Mouse (Mus musculus) spleen, adult 12 weeks (tissue): ENCODE measurements around the gene Olfr132.
"Not testable (repeated sequence)": the region's sequence is repeated elsewhere in the genome, so short reads cannot be mapped to it uniquely, and the experiment has no call there.

ENCODE experiments used
- DNase-seq: peaks from one replicate; pipeline ENCODE4 v3.0.0; 2022; ENCODE audit warnings: low spot score

The Olfr132 gene

DNA sequence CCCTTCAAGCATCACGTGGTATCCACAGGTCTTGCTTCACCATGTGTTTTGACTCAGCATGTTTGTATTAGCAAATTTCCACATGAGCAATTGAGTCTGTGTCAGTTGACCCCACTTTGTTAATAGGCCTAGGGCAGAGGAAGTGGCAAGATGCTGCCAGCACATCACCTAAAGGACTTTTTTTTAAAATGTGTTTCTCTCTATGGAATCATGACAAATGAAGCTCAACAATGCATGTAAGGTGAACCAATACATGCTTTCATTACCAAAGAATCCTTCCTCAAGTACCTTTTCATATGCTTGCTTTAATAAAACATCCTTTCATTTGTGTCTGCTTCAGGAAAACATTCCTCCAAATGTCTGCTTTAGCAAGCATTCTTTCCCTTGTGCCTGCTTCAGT is at the start of gene Olfr132:
TSS of gene Olfr132 (minus strand) at position 101 of the 400 bp plus-strand sequence.
- no peak for DNase-seq

DNA sequence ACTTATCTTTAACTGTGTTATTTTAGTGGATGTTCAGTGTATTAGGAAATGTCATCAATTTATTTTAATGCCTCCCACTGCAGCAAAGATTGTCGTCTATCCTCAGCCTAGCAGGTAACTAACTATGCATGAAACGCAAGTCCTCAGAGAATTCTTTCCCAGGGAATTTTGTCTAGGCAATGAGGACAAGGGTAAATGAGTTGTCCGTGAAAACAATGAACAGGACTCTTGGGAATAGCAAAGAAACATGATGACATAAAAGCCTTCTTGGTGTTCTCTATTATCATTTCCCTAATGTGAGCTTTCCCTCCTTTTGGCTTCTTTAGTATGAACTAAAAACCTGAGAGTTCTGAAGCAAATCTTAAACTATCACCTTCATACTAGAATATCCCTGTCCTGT is 36.8 kb upstream of the Olfr132 start, which contains the start of gene Olfr134:
TSS of gene Olfr134 (plus strand) at position 301 of the 400 bp plus-strand sequence.
- DNase-seq = no peak

- no peak for DNase-seq
Observed at GRCm38 (mm10) chr17:38144981-38145380, 10.7 kb upstream of the Olfr132 start, which contains the start of gene Olfr133. Gene Olfr133, plus strand, starts transcription at chr17:38145281.

- not testable (repeated sequence) for DNase-seq
Observed at GRCm38 (mm10) chr17:38125371-38125770, 9.0 kb downstream of the Olfr132 start.

DNA sequence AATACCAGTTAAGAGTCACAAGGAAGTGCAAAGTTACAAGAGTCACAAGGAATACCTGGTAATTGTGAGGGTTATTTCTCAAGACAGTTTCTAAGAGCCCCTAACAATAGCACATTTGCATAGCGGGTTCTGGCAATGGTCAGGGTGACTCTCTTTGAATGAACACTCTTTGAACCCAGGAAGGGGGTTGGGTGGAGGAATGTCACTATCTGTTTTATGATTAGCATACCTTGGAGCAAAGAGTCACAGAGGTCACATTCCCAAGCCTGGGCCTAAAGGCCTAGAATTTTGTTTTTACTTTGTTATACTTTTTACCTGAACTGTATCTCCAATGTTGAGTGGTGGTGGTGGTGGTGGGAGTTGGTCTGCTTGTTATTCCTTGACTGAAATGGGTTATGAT is 10.1 kb downstream of the Olfr132 start:
- not testable (repeated sequence) for DNase-seq

GRCm38 (mm10) chr17:38088593-38088992 is 45.7 kb downstream of the Olfr132 start, which contains the start of gene Olfr131:
Gene Olfr131, minus strand, starts transcription at chr17:38088693.
- DNase-seq = no peak

GRCm38 (mm10) chr17:38082364-38082763 is 52.0 kb downstream of the Olfr132 start:
- DNase-seq = no peak
